Mouse (Mus musculus): ENCODE results near the gene Gm20388. TPM values are rescaled to one million over a fixed set of nuclear protein-coding genes. Genes with fewer than 3 reads are reported as not detected.

Gene Gm20388
- total and polyA plus RNA-seq, 2 experiments from 2014 or later: 17.3 TPM; not detected in 1

DNA sequence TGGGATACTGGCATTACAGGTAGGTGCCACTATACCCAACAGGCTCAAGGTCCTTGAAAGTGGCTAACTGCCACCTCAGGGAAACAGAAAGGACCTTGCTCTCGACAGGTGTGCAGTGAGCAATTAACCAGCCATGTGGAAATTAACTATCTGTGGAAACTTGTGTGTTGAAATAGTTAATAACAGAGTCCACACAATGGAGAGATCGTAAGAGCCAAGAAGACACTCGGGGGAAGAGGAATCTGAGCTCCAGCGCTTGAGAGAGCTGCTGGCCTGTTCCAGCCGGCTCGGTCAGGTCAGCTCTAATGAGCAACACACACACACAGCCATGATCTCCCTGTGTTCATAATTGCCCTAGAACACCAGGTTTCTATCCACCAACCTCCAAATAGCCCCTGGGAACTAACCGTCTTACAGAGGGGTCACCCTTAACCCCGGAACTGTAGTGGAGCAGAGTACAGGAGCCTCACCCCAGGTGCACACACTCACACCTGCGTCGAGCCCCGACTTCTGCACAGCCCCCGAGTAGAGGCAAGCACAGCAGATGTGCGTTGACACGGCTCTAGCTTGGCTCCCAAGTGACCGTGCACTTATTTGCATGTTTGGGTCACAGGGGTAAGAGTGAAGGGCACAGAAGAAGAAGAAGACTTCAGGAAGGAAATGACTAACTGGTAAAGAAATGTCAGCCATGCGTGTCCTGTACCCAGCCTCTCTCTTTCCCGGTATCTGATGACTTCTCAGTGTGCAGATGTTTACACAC lies 814.4 kb downstream of the Gm20388 start:
- H3K4me2 ChIP-seq (ENCODE audit: low read depth, low read length): no peak overlapping the region
- no peaks in the 10 kb centered on the region for H3K27me3 ChIP-seq (ENCODE audit: control insufficient read depth, insufficient read depth, low read length)
- no peaks in the 10 kb centered on the region for H3K36me3 ChIP-seq (replicated peaks; ENCODE audit: control insufficient read depth, insufficient read depth, low read length)
- H3K9ac ChIP-seq (replicated peaks; ENCODE audit: low read depth, low read length): no peak overlapping the region
- H3K9me3 ChIP-seq (replicated peaks; ENCODE audit: control insufficient read depth, low read length): no peaks in the 10 kb centered on the region
- no peak overlapping the region for H3K4me3 ChIP-seq (ENCODE audit: low read depth, low read length)
- DNase-seq (ENCODE audit: low spot score) (no peak), ATAC-seq (ENCODE audit: insufficient read depth, low read depth) (no peak)
- 66% methylated on average over 17 of the region's 17 CpGs for WGBS
- H3K27ac ChIP-seq (ENCODE audit: low read depth): no peak overlapping the region
- TF ChIP-seq EP300 (IDR thresholded peaks at IDR 0.05; ENCODE audit: low read depth) (no peak), CTCF (IDR thresholded peaks at IDR 0.05; ENCODE audit: low read depth) (no peak)
- H3K4me1 ChIP-seq (ENCODE audit: control insufficient read depth, insufficient read depth): no peaks in the 10 kb centered on the region

DNA sequence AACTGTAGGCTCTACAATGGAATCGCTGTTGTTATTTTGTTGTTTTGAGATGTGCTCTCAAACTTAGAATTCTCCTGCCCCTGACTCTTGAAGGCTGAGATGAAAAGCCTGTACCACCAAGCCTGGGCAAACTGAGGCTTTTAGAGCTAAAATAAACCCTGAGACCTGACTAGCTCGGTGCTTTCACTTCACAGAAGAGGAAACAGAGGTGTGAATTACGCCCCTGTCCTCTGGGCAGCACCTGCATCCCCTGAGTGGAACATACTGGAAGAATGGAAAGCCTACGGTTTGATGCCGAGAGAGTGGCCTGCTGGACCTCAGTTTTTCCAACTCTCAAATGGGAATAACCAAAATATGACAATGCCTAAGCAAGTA lies 814.9 kb downstream of the Gm20388 start:
- TF ChIP-seq EP300 (IDR thresholded peaks at IDR 0.05; ENCODE audit: low read depth) (no peak), CTCF (IDR thresholded peaks at IDR 0.05; ENCODE audit: low read depth) (no peak)
- ATAC-seq (ENCODE audit: insufficient read depth, low read depth): no peak

DNA sequence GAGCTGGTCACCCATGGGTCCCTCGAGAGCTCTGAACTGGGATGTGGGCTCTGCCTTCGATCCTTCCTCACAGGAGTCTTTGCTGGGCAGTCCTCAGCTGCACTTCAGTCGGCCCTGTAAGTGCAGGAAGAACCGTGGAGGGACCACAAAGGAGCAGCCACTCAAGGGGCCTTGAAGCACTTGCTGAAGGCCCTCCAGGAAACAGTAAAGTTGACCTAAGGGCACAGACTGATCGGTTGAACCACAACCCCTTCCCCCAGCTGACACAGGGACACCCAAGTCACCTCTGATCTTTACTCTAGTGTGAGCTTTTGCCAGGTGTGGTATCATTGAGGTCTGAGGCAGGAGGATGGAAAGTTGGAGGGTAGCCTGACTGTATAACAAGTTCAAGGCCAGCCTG lies 815.4 kb downstream of the Gm20388 start:
- Histone ChIP-seq H3K36me3 (replicated peaks; ENCODE audit: control insufficient read depth, insufficient read depth, low read length) (no peaks in the 10 kb centered on the region), H3K4me1 (ENCODE audit: control insufficient read depth, insufficient read depth) (no peaks in the 10 kb centered on the region), H3K4me3 (ENCODE audit: low read depth, low read length) (no peak overlapping the region), H3K9me3 (replicated peaks; ENCODE audit: control insufficient read depth, low read length) (no peaks in the 10 kb centered on the region), H3K27me3 (ENCODE audit: control insufficient read depth, insufficient read depth, low read length) (no peaks in the 10 kb centered on the region), H3K27ac (ENCODE audit: low read depth) (no peak overlapping the region), H3K4me2 (ENCODE audit: low read depth, low read length) (no peak overlapping the region), H3K9ac (replicated peaks; ENCODE audit: low read depth, low read length) (no peak overlapping the region)
- TF ChIP-seq EP300 (IDR thresholded peaks at IDR 0.05; ENCODE audit: low read depth) (no peak), CTCF (IDR thresholded peaks at IDR 0.05; ENCODE audit: low read depth) (no peak)
- DNase-seq (ENCODE audit: low spot score) (no peak), ATAC-seq (ENCODE audit: insufficient read depth, low read depth) (no peak)
- 56% methylated on average over 5 of the region's 5 CpGs for WGBS

More for the DNA sequence above, 814.9 kb downstream of the Gm20388 start:
- H3K4me1 ChIP-seq (ENCODE audit: control insufficient read depth, insufficient read depth): no peaks in the 10 kb centered on the region
- H3K9ac ChIP-seq (replicated peaks; ENCODE audit: low read depth, low read length): no peak overlapping the region
- no peak overlapping the region for H3K27ac ChIP-seq (ENCODE audit: low read depth)
- H3K36me3 ChIP-seq (replicated peaks; ENCODE audit: control insufficient read depth, insufficient read depth, low read length): no peaks in the 10 kb centered on the region
- H3K4me2 ChIP-seq (ENCODE audit: low read depth, low read length): no peak overlapping the region
- 70% methylated on average over 5 of the region's 5 CpGs for WGBS
- no peak for DNase-seq (ENCODE audit: low spot score)
- no peaks in the 10 kb centered on the region for H3K27me3 ChIP-seq (ENCODE audit: control insufficient read depth, insufficient read depth, low read length)
- no peaks in the 10 kb centered on the region for H3K9me3 ChIP-seq (replicated peaks; ENCODE audit: control insufficient read depth, low read length)
- H3K4me3 ChIP-seq (ENCODE audit: low read depth, low read length): no peak overlapping the region

DNA sequence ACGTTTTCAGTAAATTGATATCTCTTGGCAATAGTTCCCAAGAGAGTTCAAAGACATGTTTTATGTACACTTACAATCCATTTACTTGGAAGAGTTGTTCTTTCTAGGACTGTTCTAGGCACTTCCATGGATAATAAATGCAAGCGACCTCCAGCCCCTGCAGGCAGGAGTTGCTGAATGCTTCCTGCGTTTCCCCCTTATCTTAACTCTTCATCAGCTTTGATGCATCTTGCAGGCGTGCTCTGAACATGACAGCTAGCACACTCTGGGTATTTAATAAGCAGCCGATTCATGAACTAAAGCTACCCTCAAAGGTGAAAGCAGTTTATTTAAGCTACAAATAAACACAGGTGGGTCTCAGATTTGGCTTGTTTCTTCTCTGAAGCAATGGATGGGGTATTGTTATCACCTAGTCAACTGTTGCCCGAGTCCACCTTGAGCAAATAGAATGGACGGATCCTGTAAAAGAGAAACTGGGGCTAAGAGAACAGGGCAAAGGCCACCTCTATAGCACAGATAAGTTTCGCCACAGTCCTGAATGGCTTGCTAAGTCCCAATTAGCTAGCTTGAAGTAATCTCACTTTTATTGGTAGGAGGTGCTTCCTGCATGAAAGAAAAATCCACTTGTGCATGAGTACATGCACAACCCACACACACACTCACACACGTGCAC lies 818.0 kb downstream of the Gm20388 start:
- Histone ChIP-seq H3K4me2 (ENCODE audit: low read depth, low read length) (no peak overlapping the region), H3K27ac (ENCODE audit: low read depth) (no peak overlapping the region), H3K27me3 (ENCODE audit: control insufficient read depth, insufficient read depth, low read length) (peaks cover 16% of the 10 kb centered on the region; the same call in 1 of the 2 replicates), H3K36me3 (replicated peaks; ENCODE audit: control insufficient read depth, insufficient read depth, low read length) (no peaks in the 10 kb centered on the region), H3K4me1 (ENCODE audit: control insufficient read depth, insufficient read depth) (no peaks in the 10 kb centered on the region), H3K4me3 (ENCODE audit: low read depth, low read length) (no peak overlapping the region), H3K9ac (replicated peaks; ENCODE audit: low read depth, low read length) (no peak overlapping the region), H3K9me3 (replicated peaks; ENCODE audit: control insufficient read depth, low read length) (no peaks in the 10 kb centered on the region)
- ATAC-seq (ENCODE audit: insufficient read depth, low read depth): no peak
- no peak for DNase-seq (ENCODE audit: low spot score)
- WGBS: 53% methylated on average over 9 of the region's 9 CpGs
- TF ChIP-seq CTCF (IDR thresholded peaks at IDR 0.05; ENCODE audit: low read depth) (no peak), EP300 (IDR thresholded peaks at IDR 0.05; ENCODE audit: low read depth) (no peak)

DNA sequence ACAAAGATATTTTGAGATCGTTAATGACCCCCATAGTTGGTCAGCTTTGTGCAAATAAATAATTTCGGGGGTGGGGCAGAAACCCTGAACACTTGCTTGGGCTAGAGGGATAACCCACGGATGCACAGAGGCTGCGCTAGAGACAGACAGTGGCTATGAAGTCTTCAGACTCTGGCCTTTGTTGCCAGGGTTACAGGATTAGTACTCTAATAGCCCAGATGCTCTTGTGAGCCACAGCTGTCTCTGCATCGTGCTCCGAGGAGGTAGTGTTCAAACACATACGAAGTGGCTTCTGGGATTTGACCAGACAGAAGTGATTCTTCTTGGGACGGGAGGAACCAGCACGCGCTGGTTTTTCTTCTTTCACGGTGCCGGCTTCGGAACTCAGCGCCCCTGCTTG lies 820.9 kb downstream of the Gm20388 start:
- H3K4me1 ChIP-seq (ENCODE audit: control insufficient read depth, insufficient read depth): no peaks in the 10 kb centered on the region
- no peaks in the 10 kb centered on the region for H3K9me3 ChIP-seq (replicated peaks; ENCODE audit: control insufficient read depth, low read length)
- WGBS: 59% methylated on average over 14 of the region's 14 CpGs
- H3K9ac ChIP-seq (replicated peaks; ENCODE audit: low read depth, low read length): no peak overlapping the region
- H3K27me3 ChIP-seq (ENCODE audit: control insufficient read depth, insufficient read depth, low read length): peaks cover 29% of the 10 kb centered on the region
- no peaks in the 10 kb centered on the region for H3K36me3 ChIP-seq (replicated peaks; ENCODE audit: control insufficient read depth, insufficient read depth, low read length)
- ATAC-seq (ENCODE audit: insufficient read depth, low read depth) (no peak), DNase-seq (ENCODE audit: low spot score) (no peak)
- no peak overlapping the region for H3K4me3 ChIP-seq (ENCODE audit: low read depth, low read length)
- no peak overlapping the region for H3K27ac ChIP-seq (ENCODE audit: low read depth)
- no peak for TF ChIP-seq EP300 (IDR thresholded peaks at IDR 0.05; ENCODE audit: low read depth)
- no peak for TF ChIP-seq CTCF (IDR thresholded peaks at IDR 0.05; ENCODE audit: low read depth)
- no peak overlapping the region for H3K4me2 ChIP-seq (ENCODE audit: low read depth, low read length)
